Mouse (Mus musculus) small intestine, adult 2 months (tissue): ENCODE results near the gene Hltf.

Source experiments
- CTCF ChIP-seq: fragments of 200-500 bp; IDR thresholded peaks from 2 replicates; pipeline ENCODE4 v1.5.1; 2012; ENCODE audit warnings: low read depth, mild to moderate bottlenecking, control low read depth, inconsistent platforms, low read length, moderate library complexity, mixed read lengths; ENCODE audit not compliant: insufficient replicate concordance, insufficient read length; ENCODE audit errors: extremely low read depth
- POLR2A ChIP-seq: fragments of 200-500 bp; IDR thresholded peaks from 2 replicates; pipeline ENCODE4 v1.6.1; 2012; ENCODE audit warnings: low read depth, mild to moderate bottlenecking, control low read depth, inconsistent platforms, low read length, moderate library complexity

DNA sequence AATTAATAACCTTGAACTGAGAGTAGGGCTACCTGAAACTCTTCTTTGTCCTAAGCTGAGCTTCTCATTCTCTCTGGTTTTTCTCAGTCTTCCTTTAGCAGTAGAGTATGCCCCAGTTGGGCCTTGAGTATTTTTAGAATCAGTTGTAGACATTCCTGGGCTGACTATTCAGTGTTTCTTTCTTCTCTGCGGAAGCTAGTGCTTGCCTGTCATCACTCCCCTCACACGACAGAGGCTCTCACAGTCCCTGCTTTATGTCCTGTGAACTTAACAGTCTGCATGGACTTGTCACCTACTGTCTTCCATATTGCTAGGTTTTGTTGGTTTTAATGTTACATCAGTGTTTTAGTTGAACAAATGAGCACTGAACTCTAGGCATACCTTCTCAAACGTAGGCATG, 24.6 kb downstream of the Hltf start:
- no peak for TF ChIP-seq CTCF
- no peak for TF ChIP-seq POLR2A
